Mouse (Mus musculus): ENCODE measurements around the gene Adra2b.

Adra2b gene

DNA sequence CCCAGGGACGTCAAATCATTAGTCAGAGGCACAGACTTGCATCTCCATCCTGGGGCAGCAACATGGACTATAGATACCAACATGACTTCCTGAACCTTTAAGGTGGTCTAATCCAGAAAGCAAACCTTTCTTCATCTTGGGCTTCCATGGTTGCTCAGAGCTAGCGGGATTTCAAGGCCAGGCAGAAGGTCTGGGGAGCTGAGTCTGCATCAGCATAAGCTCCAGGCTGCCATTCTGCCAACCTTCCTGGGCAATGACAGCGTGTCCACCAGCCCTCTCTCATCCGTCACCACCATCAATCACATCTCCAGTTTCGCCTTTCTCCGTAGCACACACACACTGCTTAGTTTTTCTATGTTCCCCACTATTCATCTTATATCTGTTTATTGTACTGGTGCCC lies 23.7 kb upstream of the Adra2b start:
- no peak for DNase-seq

DNA sequence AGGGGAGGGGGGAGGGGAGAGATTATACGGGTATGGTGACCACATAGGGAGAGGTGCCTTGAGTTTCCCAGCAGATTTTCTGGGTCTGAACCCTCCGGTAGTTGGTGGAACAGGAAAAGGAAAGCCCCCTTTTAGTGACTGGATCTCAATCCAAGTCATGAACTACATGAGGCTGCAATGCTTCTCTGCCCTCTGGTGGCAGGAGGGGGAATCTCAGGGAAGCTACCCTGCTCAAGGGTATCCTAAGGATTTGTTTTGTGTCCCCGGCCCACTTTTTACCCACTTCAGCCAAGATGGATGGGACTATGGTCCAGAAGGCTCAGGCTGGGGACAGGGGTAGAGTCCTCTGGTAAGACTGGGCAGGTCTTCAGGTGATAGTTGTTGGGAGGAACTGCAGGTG lies 21.8 kb upstream of the Adra2b start:
- DNase-seq, result peak; percentile 72

- no peak for DNase-seq
Observed at GRCm38 (mm10) chr2:127346334-127346733, 16.7 kb upstream of the Adra2b start.

GRCm38 (mm10) chr2:127347147-127347985 lies 15.6 kb upstream of the Adra2b start:
- DNase-seq, result no peak

DNA sequence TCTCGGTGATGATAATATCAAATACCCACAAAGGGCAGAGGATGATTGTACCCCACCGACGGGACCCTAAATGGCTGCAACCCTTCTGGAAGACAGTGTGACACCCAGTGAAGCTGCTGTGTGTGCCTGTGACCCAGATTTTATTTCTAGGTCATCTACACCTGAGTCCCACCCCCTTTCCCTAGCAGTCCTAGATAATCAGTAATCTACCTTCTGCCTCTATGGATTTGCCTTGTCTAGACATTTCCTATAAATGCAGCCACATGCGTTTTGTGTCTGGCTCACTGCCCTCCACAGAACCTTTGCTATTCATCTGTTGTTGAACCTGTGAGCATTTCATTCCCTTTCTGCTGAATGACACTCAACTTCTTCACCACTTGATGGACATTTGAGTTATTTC lies 9.1 kb upstream of the Adra2b start:
- no peak for DNase-seq

DNA sequence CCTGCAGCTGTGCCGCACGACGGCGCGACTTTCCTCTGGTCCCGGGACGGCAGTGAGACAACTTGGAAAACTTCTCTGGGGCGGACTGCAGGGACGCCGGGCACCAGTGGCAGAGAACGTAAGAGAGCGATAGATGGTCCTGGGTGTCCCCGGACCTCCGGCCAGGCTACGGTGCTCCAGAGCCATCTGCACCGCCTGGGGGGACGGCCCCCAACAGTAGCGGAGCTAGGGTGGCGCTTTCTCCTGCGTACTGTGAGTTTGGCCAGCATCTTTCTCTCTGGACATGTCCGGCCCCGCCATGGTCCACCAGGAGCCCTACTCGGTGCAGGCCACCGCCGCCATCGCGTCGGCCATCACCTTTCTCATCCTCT lies 259 bp downstream of the Adra2b start:
- no peak for DNase-seq

- no peak for DNase-seq
Observed at GRCm38 (mm10) chr2:127363696-127364095, 688 bp downstream of the Adra2b start.

- DNase-seq, result no peak
Observed at GRCm38 (mm10) chr2:127364452-127364851, 1.4 kb downstream of the Adra2b start.

DNA sequence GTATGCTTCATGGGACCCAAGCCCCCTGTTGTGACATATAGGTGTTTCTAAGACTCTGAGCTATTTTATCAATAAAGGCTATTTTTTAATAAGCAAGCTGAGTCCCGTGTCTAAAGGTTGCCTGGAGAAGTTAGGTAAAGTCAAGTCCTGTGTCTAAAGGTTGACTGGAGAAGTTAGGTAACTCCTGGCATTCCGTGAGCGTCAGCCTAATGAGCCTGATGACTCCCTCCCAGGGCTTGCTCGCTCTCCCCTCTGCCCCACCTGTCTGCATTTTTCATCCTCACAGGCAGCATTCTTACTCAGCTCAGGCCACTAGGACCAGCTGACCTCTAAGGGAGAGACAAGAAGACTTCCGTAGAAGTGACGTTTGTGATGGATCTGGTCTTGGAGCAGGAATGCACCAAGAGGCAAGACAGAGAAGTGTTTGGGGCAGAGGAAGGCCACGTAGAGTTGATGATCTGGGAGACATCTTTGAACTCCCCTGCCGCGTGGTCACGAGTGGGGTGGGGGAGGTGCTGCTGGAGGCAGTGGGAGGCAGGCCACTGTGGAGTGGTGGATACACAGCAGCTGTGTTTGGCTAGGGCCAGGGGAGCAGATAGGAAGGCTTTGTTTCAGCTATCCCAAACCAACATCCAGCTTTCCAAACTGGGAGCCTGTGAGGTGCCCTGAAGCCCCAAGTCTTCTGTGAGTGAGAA lies 4.3 kb downstream of the Adra2b start:
- no peak for DNase-seq

DNA sequence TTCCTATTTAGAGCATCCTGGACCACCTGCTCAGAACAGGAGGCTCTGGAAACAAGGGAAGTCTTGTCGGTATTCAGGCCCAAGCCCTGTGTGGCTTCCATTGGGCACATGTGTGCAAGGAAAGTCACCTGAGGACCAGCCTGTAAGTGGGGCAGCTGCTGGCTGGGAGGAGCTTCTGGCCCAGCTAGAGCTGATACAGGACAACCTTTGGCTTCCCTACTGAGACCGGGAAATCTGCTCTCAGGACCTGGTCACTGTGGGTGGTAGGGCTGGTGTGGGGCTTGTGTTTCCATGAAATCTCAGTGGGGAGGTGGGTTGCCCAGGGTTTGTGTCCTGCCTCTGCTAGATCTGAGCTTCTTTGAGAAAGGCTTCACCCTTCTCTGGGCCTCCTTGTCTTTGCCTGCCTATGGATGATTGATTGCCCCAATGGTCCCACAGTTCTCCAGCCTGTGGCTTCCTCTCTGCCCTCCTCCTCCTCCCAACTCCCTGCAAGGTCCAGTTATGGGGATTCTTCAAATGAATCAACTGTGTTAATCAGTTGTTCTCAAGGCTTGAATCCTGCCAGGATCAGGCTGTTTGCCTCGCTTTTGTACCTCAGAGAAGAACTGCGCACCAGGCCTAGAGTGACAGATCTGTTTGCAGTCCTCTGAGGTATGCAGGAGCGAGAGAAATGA lies 6.8 kb downstream of the Adra2b start:
- DNase-seq, result no peak

- DNase-seq, result no peak
Observed at GRCm38 (mm10) chr2:127370561-127371483, 7.8 kb downstream of the Adra2b start.

DNA sequence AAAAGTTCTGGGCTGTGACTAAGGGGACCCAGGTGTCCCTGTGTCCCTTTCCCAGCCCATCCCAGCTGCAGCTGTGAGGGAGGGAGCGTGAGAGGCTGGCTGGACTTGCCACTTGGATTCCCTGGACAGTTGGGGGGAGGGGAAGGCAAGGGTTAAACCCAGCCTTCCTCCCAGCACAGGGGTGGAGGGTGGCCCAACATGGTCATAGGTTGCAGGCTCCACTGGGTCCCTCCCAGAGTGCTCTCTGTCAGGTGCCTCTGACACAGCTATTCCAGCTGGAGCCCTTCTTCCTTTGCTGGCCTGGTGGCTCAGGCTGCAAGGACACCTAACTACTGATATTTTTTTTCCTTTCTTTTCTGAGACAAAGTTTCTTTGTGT lies 8.5 kb downstream of the Adra2b start:
- DNase-seq, result no peak

GRCm38 (mm10) chr2:127372082-127372481 lies 9.1 kb downstream of the Adra2b start:
- DNase-seq, result no peak

GRCm38 (mm10) chr2:127374131-127374530 lies 11.1 kb downstream of the Adra2b start:
- DNase-seq, result no peak

DNA sequence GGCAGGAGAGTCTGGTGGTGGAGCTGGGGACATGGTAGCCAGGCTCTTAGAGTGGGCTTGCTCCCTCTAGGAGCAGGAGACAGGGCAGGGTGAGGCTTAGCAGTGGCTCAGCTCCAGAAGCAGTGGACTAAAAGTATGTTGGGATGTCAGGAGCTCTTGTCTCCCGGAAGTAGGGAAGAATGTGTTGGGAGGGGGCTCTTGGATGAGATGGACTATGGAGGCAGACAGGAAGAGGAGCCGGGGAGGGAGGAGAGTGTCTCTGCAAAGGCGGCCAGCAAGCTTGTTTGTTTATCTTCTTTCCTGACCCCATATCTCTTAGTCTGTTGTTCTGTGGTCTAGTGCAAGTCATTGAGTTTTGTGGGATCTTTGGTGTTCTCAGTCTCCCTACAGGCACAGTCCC lies 12.1 kb downstream of the Adra2b start:
- no peak for DNase-seq

GRCm38 (mm10) chr2:127375759-127376341 lies 12.8 kb downstream of the Adra2b start:
- no peak for DNase-seq

DNA sequence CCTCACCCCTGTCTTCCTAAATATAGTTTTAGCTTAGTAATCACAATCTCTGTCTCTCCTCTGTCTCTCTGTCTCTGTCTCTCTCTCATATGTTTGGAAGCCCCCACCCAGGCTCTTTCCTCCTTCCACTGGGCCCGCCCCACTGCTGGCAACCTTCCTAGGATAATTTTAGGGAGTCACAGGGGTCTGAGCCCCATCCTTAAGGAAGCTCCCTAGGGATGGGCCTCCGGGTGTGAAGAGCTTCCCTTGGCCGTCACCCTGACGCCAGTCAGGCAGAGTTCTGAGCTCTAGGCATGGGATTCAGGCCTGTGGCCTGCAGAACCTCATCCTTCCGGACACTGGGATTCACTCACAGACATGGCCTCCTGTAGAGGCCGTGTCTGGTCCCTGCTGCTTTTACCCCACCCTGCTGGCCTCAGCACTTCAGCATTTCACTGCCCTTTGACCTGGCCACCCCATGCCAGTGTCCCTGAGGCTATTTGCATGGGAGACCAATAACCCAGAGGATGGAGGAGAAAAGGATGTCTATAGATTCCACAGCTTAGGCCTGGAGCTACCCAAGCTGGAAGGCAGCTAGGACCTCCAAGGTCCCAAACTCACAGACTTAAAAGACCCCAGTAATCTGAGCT lies 13.5 kb downstream of the Adra2b start:
- DNase-seq, result no peak

DNA sequence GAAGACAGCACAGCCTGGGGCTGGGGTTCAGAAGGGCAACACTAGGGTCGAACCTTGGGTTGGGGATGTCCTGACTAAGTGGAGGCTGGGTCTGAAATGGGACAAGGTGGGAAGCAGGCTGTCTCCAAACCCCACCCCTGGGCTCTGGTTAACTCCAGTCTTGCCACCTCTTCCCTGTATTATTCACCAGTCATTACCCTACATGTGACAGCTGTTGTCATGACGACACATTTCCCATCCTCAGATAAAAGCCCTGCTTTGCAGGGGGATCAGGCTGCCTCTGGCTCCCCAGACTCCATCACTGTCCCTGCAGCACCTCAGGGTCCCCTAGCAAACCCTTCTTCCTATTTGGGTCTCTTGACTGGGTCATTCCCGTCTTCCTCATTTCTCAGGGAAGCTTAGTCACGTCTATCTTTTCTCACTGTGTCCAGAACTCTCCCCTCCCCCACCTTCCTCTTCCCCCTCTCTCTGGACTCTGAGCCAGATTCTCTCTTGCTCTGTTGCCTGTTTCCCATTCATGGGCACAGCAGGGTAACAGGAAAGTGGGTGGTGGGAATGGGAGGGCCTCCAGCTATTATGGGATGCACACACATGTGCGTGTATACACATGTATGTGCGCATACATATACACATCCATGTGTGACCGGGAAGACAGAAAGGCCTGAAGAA lies 15.1 kb downstream of the Adra2b start:
- DNase-seq, result no peak

GRCm38 (mm10) chr2:127378611-127378990 lies 15.6 kb downstream of the Adra2b start:
- DNase-seq, result peak; percentile 38

DNA sequence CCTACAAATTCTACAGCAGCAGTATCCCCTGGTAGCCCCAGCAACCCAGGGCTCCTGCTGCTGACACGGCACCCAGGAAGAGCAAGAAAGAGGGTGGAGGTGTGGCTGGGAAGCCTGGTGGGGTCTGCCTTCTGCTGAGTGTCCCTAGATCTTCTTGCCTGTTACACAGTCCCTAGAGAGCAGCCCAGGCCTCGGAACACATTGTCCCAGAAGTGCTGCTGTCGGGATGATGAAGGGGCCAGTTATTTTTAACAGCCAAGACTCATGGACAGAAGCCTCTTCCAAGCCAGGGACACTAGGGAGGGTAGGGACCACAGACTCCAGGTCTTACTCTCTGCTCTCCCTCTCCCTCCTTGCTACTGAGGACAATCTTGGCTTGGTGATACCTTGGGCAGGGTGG lies 16.2 kb downstream of the Adra2b start:
- peak; percentile 39 for DNase-seq

- DNase-seq, result peak; percentile 25
Observed at GRCm38 (mm10) chr2:127383881-127384280, 20.9 kb downstream of the Adra2b start.

Data from lung, postnatal 10 days (tissue).